Mouse (Mus musculus) neural tube, embryonic 11.5 days (tissue): ENCODE results near the gene Ly6g6d. TPM values are rescaled to one million over a fixed set of nuclear protein-coding genes. Genes with fewer than 3 reads are reported as not detected.

Source experiments
- ATAC-seq: fragments of 200-750 bp; cut with Nextera tagmentation; 2 replicates; pipeline ENCODE4 v1.8.0; 2017; ENCODE audit warnings: moderate number of reproducible peaks, mild to moderate bottlenecking, moderate TSS enrichment, moderate library complexity; ENCODE audit not compliant: insufficient read depth, low FRiP score, low TSS enrichment
- DNase-seq: peaks from one replicate; pipeline ENCODE4 v3.0.0-alpha.2; 2015; ENCODE audit warnings: low spot score
- H3K27ac ChIP-seq: fragments of 300-500 bp; sonication (generic); 2 replicates; pipeline ENCODE4 v1.5.1; 2014; ENCODE audit warnings: low read depth, mild to moderate bottlenecking, low read length
- H3K27me3 ChIP-seq: fragments of 300-500 bp; sonication (generic); 2 replicates; pipeline ENCODE4 v1.6.1; 2014; ENCODE audit warnings: mild to moderate bottlenecking, low read length, mixed read lengths; ENCODE audit not compliant: control insufficient read depth, insufficient read depth
- H3K36me3 ChIP-seq: fragments of 300-500 bp; sonication (generic); 2 replicates; pipeline ENCODE4 v1.6.1; 2014; ENCODE audit warnings: mild to moderate bottlenecking, low read length, moderate library complexity, mixed read lengths; ENCODE audit not compliant: control insufficient read depth, insufficient read depth
- H3K4me1 ChIP-seq: fragments of 300-500 bp; sonication (generic); 2 replicates; pipeline ENCODE4 v1.6.1; 2014; ENCODE audit warnings: low read length, mixed read lengths; ENCODE audit not compliant: control insufficient read depth, insufficient read depth
- H3K4me2 ChIP-seq: fragments of 300-500 bp; sonication (generic); 2 replicates; pipeline ENCODE4 v1.6.1; 2014; ENCODE audit warnings: low read depth, mild to moderate bottlenecking, moderate library complexity
- H3K4me3 ChIP-seq: fragments of 300-500 bp; sonication (generic); 2 replicates; pipeline ENCODE4 v1.5.1; 2014; ENCODE audit warnings: low read depth, low read length
- H3K9ac ChIP-seq: fragments of 300-500 bp; sonication (generic); 2 replicates; pipeline ENCODE4 v1.6.1; 2014; ENCODE audit warnings: mild to moderate bottlenecking, low read length
- H3K9me3 ChIP-seq: fragments of 300-500 bp; sonication (generic); 2 replicates; pipeline ENCODE4 v1.6.1; 2016; ENCODE audit warnings: low read length; ENCODE audit not compliant: control insufficient read depth
- WGBS: fragments of 180-500 bp; shearing (Covaris S2); extraction: QIAGEN DNeasy Blood & Tissue Kit; methylation state at CpG from one replicate; pipeline ENCODE4 v1.1.7; 2014; 5-methylcytosine and 5-hydroxymethylcytosine counted together
- polyA plus RNA-seq: library from polyadenylated mRNA; unstranded; fragments of >200 nt; fragmentation: Nextera tagmentation; extraction: Ambion mirVana; gene quantifications from 2 replicates; pipeline ENCODE4 v1.2.1, GENCODE M21; 2014

Gene Ly6g6d
- polyA plus RNA-seq, 1 experiment from 2014 or later, result 1.0 TPM

DNA sequence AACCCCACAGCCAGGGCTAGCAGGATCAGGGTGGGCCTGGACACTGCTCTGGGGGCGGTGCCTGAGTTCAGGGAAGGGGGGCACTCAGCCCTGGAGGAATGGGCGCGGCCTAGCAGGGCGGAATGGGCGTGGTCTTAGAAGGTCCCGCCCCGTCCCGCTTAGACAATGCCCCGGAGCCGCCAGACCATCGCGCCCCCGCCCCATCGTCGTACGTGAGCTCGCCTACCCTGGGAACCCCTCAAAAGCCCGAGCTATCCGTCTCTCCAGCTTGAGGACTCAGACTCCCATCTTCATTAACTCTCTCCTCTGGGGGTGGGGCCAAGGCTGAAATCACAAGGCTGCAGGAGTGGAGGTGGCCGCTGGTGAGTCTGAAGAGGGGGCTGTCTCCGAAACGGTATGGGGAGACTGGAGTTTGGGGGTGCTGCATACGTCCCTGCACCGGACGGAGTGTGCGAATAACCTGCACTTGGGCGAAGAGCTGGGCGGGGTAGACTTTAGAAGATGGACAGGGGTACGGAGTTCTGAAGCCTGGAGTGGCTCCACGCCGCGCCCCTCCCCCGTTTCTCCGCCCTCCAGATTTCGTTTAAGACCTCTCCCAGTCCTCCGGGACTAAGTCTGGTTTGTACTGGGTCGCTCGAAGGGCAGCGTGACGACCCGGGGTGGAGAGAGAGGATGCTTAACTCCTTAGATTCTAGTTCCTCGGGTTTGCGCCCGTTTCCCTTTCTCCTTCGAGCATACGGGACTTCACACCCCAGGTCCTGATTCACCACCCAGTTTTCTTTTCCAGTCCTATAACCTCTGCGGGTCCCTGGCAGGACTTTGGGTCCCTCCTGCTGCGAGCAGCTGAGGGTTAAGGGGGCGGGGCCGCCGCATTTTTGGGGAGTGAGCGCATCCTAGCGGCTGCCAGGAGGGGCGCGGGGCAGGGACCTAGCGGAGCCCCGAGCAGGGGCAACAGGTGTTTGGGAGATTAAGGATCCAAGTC lies 18.7 kb downstream of the Ly6g6d start, which contains the start of gene Ddah2:
Gene Ddah2, plus strand, starts transcription at position 125 of the 982 bp plus-strand sequence.
- Histone ChIP-seq H3K27me3 (peaks cover 2% of the 10 kb centered on the region; the same call in 1 of the 2 replicates), H3K36me3 (peaks cover 14% of the 10 kb centered on the region), H3K27ac (peak within 1 kb of the TSS; percentile 73), H3K4me1 (peaks cover 10% of the 10 kb centered on the region), H3K4me2 (peak within 1 kb of the TSS; percentile 92), H3K9ac (peak within 1 kb of the TSS; percentile 79), H3K9me3 (no peaks in the 10 kb centered on the region), H3K4me3 (peak within 1 kb of the TSS; percentile 60)
- DNase-seq (peak; percentile 96), ATAC-seq (peak; percentile 93)
- WGBS, result under 1% methylated on average over 56 of the region's 57 CpGs

DNA sequence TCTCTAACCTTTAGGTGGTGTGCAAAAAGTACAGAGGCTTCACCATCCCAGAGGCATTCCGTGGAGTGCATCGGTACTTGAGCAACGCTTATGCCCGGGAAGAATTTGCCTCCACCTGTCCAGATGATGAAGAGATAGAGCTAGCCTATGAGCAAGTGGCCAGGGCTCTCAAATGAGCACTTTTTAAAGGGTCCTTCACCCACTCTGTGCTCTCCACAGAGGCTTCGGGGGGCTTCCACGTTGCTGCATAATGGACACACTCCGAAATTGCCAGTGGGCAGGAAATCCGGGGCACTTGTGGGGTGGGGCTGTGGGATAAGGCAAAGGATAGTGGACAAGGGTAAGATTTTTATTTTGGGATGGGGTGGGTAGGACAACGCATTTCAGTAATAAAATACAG lies 19.5 kb downstream of the Ly6g6d start:
- H3K36me3 ChIP-seq, result peaks cover 19% of the 10 kb centered on the region
- no peak for DNase-seq
- H3K27ac ChIP-seq, result no peak overlapping the region
- no peaks in the 10 kb centered on the region for H3K9me3 ChIP-seq
- no peak overlapping the region; the same call in 1 of the 2 replicates for H3K9ac ChIP-seq
- H3K4me3 ChIP-seq, result peak overlapping the region; percentile 60
- H3K27me3 ChIP-seq, result no peaks in the 10 kb centered on the region
- no peak overlapping the region for H3K4me2 ChIP-seq
- peaks cover 10% of the 10 kb centered on the region for H3K4me1 ChIP-seq
- 74% methylated on average over 9 of the region's 9 CpGs for WGBS
- peak; percentile 2 for ATAC-seq

DNA sequence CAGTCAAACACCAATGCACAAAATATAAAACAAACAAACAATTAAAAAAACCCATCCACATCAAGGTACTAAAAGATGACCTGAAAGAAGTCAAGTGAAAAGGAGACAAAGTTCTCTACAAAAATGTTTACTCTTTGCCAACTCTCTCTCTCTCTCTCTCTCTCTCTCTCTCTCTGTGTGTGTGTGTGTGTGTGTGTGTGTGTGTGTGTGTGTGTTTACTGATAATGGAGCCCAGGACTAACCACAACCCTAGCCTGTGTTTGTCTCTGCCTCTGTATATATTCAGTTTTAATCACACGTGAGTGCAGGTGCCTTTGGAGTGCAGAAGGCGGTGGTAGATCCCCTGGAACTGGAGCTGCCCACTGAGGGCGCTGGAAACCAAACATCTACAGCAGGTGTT lies 20.8 kb downstream of the Ly6g6d start:
- peaks cover 24% of the 10 kb centered on the region for H3K36me3 ChIP-seq
- peaks cover 13% of the 10 kb centered on the region for H3K4me1 ChIP-seq
- WGBS, result 79% methylated on average over 3 of the region's 3 CpGs
- no peaks in the 10 kb centered on the region for H3K9me3 ChIP-seq
- H3K27me3 ChIP-seq, result no peaks in the 10 kb centered on the region
- no peak for DNase-seq
- H3K4me2 ChIP-seq, result no peak overlapping the region
- no peak overlapping the region for H3K27ac ChIP-seq
- no peak for ATAC-seq
- no peak overlapping the region for H3K4me3 ChIP-seq
- no peak overlapping the region for H3K9ac ChIP-seq

DNA sequence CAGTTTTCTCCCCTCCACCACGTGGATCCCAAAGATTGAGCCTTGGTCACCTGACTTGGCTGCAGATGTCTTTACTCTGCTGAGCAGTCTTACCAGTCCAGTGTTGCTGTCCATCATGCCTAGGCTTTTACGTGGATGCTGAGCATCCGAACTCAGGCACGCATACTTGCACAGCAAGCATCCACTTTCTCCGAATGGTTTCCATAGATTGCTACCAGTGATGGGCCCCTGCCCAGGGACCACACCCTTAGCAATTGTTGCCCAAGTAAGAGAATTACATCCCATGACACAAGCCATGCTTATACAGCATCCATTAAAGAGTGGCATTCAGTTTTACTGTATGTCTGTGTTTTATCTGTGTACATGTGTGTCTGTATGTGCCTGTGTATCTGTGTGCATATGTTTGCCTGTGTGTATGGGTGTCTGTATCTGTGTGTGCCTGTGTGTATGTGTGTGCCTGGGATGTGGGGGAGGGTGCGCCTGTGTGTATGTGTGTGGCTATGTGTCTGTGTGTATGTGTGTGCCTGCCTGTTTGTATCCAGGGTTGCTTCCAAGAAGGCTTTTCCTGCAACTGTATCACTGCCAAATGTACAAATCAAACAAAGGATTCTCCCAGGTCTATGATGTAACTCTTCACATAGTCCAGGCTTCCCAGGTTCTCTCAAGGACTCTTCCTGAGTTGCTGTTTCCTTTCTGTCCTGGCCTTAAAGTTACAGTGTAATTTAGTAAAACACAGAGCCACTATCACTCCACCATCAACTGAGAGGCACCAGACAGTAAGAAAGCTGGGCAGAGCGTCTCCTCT lies 22.0 kb downstream of the Ly6g6d start:
- peaks cover 22% of the 10 kb centered on the region for H3K36me3 ChIP-seq
- no peak overlapping the region for H3K27ac ChIP-seq
- H3K27me3 ChIP-seq, result no peaks in the 10 kb centered on the region
- no peak for ATAC-seq
- H3K4me3 ChIP-seq, result no peak overlapping the region
- H3K4me1 ChIP-seq, result peaks cover 19% of the 10 kb centered on the region
- WGBS, result 94% methylated on average over 7 of the region's 7 CpGs
- no peak overlapping the region for H3K4me2 ChIP-seq
- H3K9ac ChIP-seq, result no peak overlapping the region
- no peaks in the 10 kb centered on the region for H3K9me3 ChIP-seq
- DNase-seq, result no peak

DNA sequence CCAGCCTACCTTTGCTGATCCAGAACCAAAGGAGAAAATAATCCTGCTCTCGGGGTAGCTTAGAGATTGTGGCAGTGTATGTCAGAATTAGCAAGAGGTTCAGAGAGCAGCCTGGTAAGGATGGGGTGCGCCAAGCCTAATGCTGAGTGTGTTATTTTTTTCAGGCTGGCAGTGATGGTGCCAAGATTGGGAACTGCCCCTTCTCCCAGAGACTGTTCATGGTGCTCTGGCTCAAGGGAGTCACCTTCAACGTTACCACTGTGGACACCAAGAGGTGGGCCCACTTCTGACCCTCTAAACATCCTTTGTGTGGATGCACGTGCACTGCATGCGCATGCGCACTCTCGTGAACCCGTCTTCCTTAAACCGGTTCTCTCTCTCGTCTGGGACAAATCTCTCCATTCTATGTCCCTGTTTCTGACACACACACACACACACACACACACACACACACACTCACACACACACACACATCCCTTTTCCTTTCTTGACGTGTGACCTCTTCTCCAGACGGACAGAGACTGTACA lies 25.5 kb downstream of the Ly6g6d start:
- peaks cover 17% of the 10 kb centered on the region for H3K4me1 ChIP-seq
- H3K27me3 ChIP-seq, result no peaks in the 10 kb centered on the region
- peak overlapping the region; percentile 93 for H3K27ac ChIP-seq
- no peaks in the 10 kb centered on the region for H3K9me3 ChIP-seq
- H3K4me3 ChIP-seq, result peak overlapping the region; percentile 67
- peaks cover 22% of the 10 kb centered on the region for H3K36me3 ChIP-seq
- H3K4me2 ChIP-seq, result peak overlapping the region; percentile 88
- 90% methylated on average over 12 of the region's 12 CpGs for WGBS
- peak overlapping the region; percentile 89 for H3K9ac ChIP-seq
- DNase-seq (peak; percentile 30), ATAC-seq (no peak)

DNA sequence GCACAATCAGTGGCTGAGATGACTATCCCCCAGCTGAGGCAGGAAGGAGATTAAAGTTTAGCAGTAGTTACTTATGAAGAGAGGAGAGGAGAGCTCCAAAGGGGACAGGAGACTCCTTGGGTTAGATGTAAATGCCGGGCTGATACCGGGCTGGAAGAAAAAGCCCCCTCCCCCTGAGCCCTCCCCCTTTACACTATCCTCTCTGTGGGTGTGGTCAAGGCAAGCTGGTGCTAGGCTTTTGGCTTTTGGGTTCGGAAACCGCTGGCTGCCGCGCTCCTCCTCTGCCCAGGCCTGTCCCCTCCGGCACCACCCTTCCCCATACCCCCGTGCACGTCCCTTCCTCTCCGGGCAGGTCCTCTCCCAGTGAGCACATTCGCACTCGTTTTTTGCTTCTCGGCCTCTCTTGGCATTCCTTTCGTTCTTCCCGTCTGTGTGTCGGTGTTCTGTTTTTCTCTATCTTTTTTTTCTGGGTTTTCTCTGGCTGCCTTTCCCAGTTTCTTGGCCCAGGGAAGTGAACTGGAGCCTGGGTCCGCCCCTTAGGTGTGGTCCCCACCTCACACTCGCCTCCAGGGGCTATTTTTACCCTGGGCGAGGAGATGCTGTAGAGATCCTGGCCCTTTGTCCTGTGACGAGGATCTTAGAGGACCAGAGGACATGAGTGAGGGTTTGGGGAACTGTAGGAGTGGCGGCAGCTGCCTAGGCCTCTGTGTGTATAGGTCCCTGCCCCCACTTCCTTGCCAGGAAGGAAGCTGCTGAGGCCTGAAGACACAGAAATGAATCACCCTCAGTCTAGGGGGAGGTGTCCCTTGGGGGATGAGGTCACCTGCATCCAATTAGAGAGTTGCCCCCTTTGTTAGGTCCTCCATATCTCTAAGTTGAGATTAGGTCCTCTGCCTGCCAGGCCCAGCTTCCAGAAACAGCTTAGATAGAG lies 26.4 kb downstream of the Ly6g6d start:
- peak overlapping the region; percentile 67 for H3K4me3 ChIP-seq
- H3K9ac ChIP-seq, result peak overlapping the region; percentile 89
- DNase-seq (peak; percentile 79), ATAC-seq (peak; percentile 62)
- peaks cover 22% of the 10 kb centered on the region for H3K36me3 ChIP-seq
- H3K4me1 ChIP-seq, result peaks cover 17% of the 10 kb centered on the region
- 1% methylated on average over 21 of the region's 21 CpGs for WGBS
- H3K27ac ChIP-seq, result peak overlapping the region; percentile 93
- H3K9me3 ChIP-seq, result no peaks in the 10 kb centered on the region
- no peaks in the 10 kb centered on the region for H3K27me3 ChIP-seq
- peak overlapping the region; percentile 88 for H3K4me2 ChIP-seq

DNA sequence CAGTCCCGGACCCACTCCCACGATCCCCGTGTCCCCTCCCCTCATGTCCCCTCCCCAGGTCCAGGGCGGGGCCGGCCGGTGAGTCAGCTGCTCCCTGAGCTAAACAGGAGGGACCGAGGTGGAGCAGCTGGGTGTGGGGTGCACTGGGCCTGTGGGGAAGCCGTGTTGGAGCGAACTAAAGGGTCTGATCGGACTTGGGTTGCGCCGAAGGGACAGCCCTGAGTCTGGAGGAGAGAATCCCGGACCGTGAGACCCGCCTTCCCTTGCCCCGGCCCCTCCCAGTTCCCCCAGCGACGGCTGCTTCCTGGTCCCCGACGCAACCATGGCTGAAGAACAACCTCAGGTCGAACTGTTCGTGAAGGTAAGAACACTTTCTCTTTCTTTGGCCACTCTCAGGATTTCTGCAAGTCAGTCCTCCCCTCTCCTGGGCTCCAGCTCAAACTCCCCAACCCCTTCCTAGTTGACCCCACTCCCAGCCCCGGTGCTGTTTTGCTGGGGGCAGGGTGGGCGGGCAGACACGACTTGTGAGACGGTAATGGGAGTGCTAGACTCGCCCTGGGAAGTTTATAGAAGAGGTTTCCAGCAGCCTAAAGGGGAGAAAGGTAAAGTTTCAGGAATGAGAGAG lies 27.6 kb downstream of the Ly6g6d start:
- Histone ChIP-seq H3K9ac (peak overlapping the region; percentile 82), H3K4me3 (peak overlapping the region; percentile 67), H3K27me3 (no peaks in the 10 kb centered on the region), H3K27ac (peak overlapping the region; percentile 93), H3K36me3 (peaks cover 14% of the 10 kb centered on the region), H3K9me3 (no peaks in the 10 kb centered on the region), H3K4me2 (peak overlapping the region; percentile 88), H3K4me1 (peaks cover 22% of the 10 kb centered on the region)
- WGBS, result under 1% methylated on average over 27 of the region's 27 CpGs
- ATAC-seq (no peak), DNase-seq (peak; percentile 72)
